Mouse (Mus musculus) forebrain, embryonic 15.5 days (tissue): ENCODE results near the gene H2-Eb1. TPM values are rescaled to one million over a fixed set of nuclear protein-coding genes. Genes with fewer than 3 reads are reported as not detected.

Experiments used
- ATAC-seq: fragments of 200-750 bp; cut with Nextera tagmentation; replicated peaks from 2 replicates; pipeline ENCODE4 v1.8.0; 2017; ENCODE audit warnings: mild to moderate bottlenecking, moderate TSS enrichment, moderate library complexity
- H3K27ac ChIP-seq: fragments of 300-500 bp; sonication (generic); replicated peaks from 2 replicates; pipeline ENCODE4 v1.5.1; 2015; ENCODE audit warnings: mild to moderate bottlenecking, inconsistent platforms
- H3K27me3 ChIP-seq: fragments of 300-500 bp; sonication (generic); 2 replicates; pipeline ENCODE4 v1.6.1; 2015; ENCODE audit warnings: inconsistent platforms
- H3K36me3 ChIP-seq: fragments of 300-500 bp; sonication (generic); 2 replicates; pipeline ENCODE4 v1.6.1; 2015; ENCODE audit warnings: mild to moderate bottlenecking, inconsistent platforms
- H3K4me1 ChIP-seq: fragments of 300-500 bp; sonication (generic); 2 replicates; pipeline ENCODE4 v1.6.1; 2015; ENCODE audit warnings: inconsistent platforms
- H3K4me2 ChIP-seq: fragments of 300-500 bp; sonication (generic); replicated peaks from 2 replicates; pipeline ENCODE4 v1.6.1; 2015; ENCODE audit warnings: mild to moderate bottlenecking, inconsistent platforms
- H3K4me3 ChIP-seq: fragments of 300-500 bp; sonication (generic); 2 replicates; pipeline ENCODE4 v1.5.1; 2015; ENCODE audit warnings: mild to moderate bottlenecking, inconsistent platforms
- H3K9ac ChIP-seq: fragments of 300-500 bp; sonication (generic); replicated peaks from 2 replicates; pipeline ENCODE4 v1.6.1; 2015; ENCODE audit warnings: mild to moderate bottlenecking, inconsistent platforms
- H3K9me3 ChIP-seq: fragments of 300-500 bp; sonication (generic); 2 replicates; pipeline ENCODE4 v1.6.1; 2016; ENCODE audit warnings: inconsistent platforms
- WGBS: fragments of 180-500 bp; shearing (Covaris S2); methylation state at CpG from one replicate; pipeline ENCODE4 v1.1.7; 2015; ENCODE audit warnings: mixed read lengths; 5-methylcytosine and 5-hydroxymethylcytosine counted together
- polyA plus RNA-seq: library from polyadenylated mRNA; unstranded; fragments of >200 nt; fragmentation: Nextera tagmentation; extraction: Ambion mirVana; gene quantifications from 2 replicates; pipeline ENCODE4 v1.2.1, GENCODE M21; 2015

The H2-Eb1 gene
- polyA plus RNA-seq: 1.1 and 1.6 TPM in 2 replicates

GRCm38 (mm10) chr17:34305380-34306030 lies at the start of gene H2-Eb1:
H2-Eb1 (plus strand) TSS chr17:34305867.
- Histone ChIP-seq H3K4me3 (no peak within 1 kb of the TSS), H3K27me3 (no peaks in the 10 kb centered on the region), H3K9ac (no peak within 1 kb of the TSS), H3K27ac (no peak within 1 kb of the TSS), H3K9me3 (no peaks in the 10 kb centered on the region), H3K4me1 (peaks cover 4% of the 10 kb centered on the region; the same call in 1 of the 2 replicates), H3K36me3 (no peaks in the 10 kb centered on the region), H3K4me2 (no peak within 1 kb of the TSS)
- ATAC-seq: peak; percentile 85

- Histone ChIP-seq H3K9me3 (no peaks in the 10 kb centered on the region), H3K4me1 (no peaks in the 10 kb centered on the region), H3K27ac (no peak overlapping the region), H3K36me3 (no peaks in the 10 kb centered on the region), H3K9ac (no peak overlapping the region), H3K27me3 (no peaks in the 10 kb centered on the region), H3K4me3 (no peak overlapping the region), H3K4me2 (no peak overlapping the region)
- no peak for ATAC-seq
- 86% methylated on average over 5 of the region's 5 CpGs for WGBS
Observed at GRCm38 (mm10) chr17:34256501-34256900, 49.2 kb upstream of the H2-Eb1 start.

GRCm38 (mm10) chr17:34257594-34258375 lies 47.9 kb upstream of the H2-Eb1 start, which contains the start of gene H2-Ab1:
H2-Ab1 (plus strand) TSS chr17:34257689.
- Histone ChIP-seq H3K27me3 (no peaks in the 10 kb centered on the region), H3K4me1 (no peaks in the 10 kb centered on the region), H3K4me2 (no peak within 1 kb of the TSS), H3K4me3 (no peak within 1 kb of the TSS), H3K36me3 (no peaks in the 10 kb centered on the region), H3K9ac (no peak within 1 kb of the TSS), H3K9me3 (no peaks in the 10 kb centered on the region), H3K27ac (no peak within 1 kb of the TSS)
- ATAC-seq: no peak
- 77% methylated on average over 11 of the region's 11 CpGs for WGBS

- Histone ChIP-seq H3K4me3 (no peak overlapping the region), H3K9ac (no peak overlapping the region), H3K4me2 (no peak overlapping the region), H3K27ac (no peak overlapping the region), H3K9me3 (no peaks in the 10 kb centered on the region), H3K27me3 (peaks cover 18% of the 10 kb centered on the region), H3K4me1 (peaks cover 21% of the 10 kb centered on the region), H3K36me3 (no peaks in the 10 kb centered on the region)
- ATAC-seq: no peak
- WGBS: 70% methylated on average over 5 of the region's 5 CpGs
Observed at GRCm38 (mm10) chr17:34260551-34260950, 45.1 kb upstream of the H2-Eb1 start.

GRCm38 (mm10) chr17:34261502-34261901 lies 44.2 kb upstream of the H2-Eb1 start:
- no peaks in the 10 kb centered on the region for H3K9me3 ChIP-seq
- ATAC-seq: peak; percentile 56
- no peaks in the 10 kb centered on the region for H3K36me3 ChIP-seq
- H3K9ac ChIP-seq: no peak overlapping the region
- H3K4me3 ChIP-seq: no peak overlapping the region
- H3K4me1 ChIP-seq: peaks cover 21% of the 10 kb centered on the region
- 25% methylated on average over 4 of the region's 4 CpGs for WGBS
- no peak overlapping the region for H3K27ac ChIP-seq
- peaks cover 18% of the 10 kb centered on the region for H3K27me3 ChIP-seq
- H3K4me2 ChIP-seq: no peak overlapping the region

- Histone ChIP-seq H3K36me3 (no peaks in the 10 kb centered on the region), H3K4me1 (peaks cover 21% of the 10 kb centered on the region), H3K4me3 (peak overlapping the region; percentile 46), H3K4me2 (peak overlapping the region; percentile 96), H3K27ac (no peak overlapping the region), H3K9ac (no peak overlapping the region), H3K27me3 (peaks cover 18% of the 10 kb centered on the region), H3K9me3 (no peaks in the 10 kb centered on the region)
- 1% methylated on average over 8 of the region's 8 CpGs for WGBS
- peak; percentile 88 for ATAC-seq
Observed at GRCm38 (mm10) chr17:34263068-34263467, 42.6 kb upstream of the H2-Eb1 start.

GRCm38 (mm10) chr17:34263811-34264371 lies 41.8 kb upstream of the H2-Eb1 start:
- peak overlapping the region; percentile 46 for H3K4me3 ChIP-seq
- peaks cover 21% of the 10 kb centered on the region for H3K4me1 ChIP-seq
- peaks cover 18% of the 10 kb centered on the region for H3K27me3 ChIP-seq
- no peak for ATAC-seq
- H3K27ac ChIP-seq: no peak overlapping the region
- no peaks in the 10 kb centered on the region for H3K9me3 ChIP-seq
- peak overlapping the region; percentile 96 for H3K4me2 ChIP-seq
- no peak overlapping the region for H3K9ac ChIP-seq
- 5% methylated on average over 14 of the region's 14 CpGs for WGBS
- no peaks in the 10 kb centered on the region for H3K36me3 ChIP-seq

GRCm38 (mm10) chr17:34264452-34265351 lies 41.0 kb upstream of the H2-Eb1 start:
- no peaks in the 10 kb centered on the region for H3K9me3 ChIP-seq
- H3K4me2 ChIP-seq: peak overlapping the region; percentile 96
- H3K9ac ChIP-seq: peak overlapping the region; percentile 41; the same call in 1 of the 2 replicates
- H3K36me3 ChIP-seq: no peaks in the 10 kb centered on the region
- ATAC-seq: 0 out of 2 replicates have a peak, but pooled peaks have one; percentile 11
- H3K27ac ChIP-seq: no peak overlapping the region
- peaks cover 18% of the 10 kb centered on the region for H3K27me3 ChIP-seq
- H3K4me3 ChIP-seq: peak overlapping the region; percentile 46
- WGBS: under 1% methylated on average over 93 of the region's 93 CpGs
- peaks cover 21% of the 10 kb centered on the region for H3K4me1 ChIP-seq

- H3K4me2 ChIP-seq: no peak overlapping the region
- no peak overlapping the region for H3K9ac ChIP-seq
- no peak for ATAC-seq
- peaks cover 16% of the 10 kb centered on the region for H3K27me3 ChIP-seq
- no peak overlapping the region for H3K4me3 ChIP-seq
- peaks cover 19% of the 10 kb centered on the region for H3K4me1 ChIP-seq
- WGBS: 85% methylated on average over 2 of the region's 2 CpGs
- no peak overlapping the region for H3K27ac ChIP-seq
- no peaks in the 10 kb centered on the region for H3K36me3 ChIP-seq
- H3K9me3 ChIP-seq: no peaks in the 10 kb centered on the region
Observed at GRCm38 (mm10) chr17:34268262-34268661, 37.4 kb upstream of the H2-Eb1 start.

GRCm38 (mm10) chr17:34268748-34269147 lies 36.9 kb upstream of the H2-Eb1 start:
- Histone ChIP-seq H3K27me3 (peaks cover 12% of the 10 kb centered on the region), H3K9ac (no peak overlapping the region), H3K4me1 (peaks cover 14% of the 10 kb centered on the region), H3K36me3 (no peaks in the 10 kb centered on the region), H3K9me3 (no peaks in the 10 kb centered on the region), H3K4me3 (no peak overlapping the region), H3K4me2 (no peak overlapping the region), H3K27ac (no peak overlapping the region)
- 86% methylated on average over 2 of the region's 2 CpGs for WGBS
- no peak for ATAC-seq

- 75% methylated on average over 4 of the region's 4 CpGs for WGBS
- H3K9ac ChIP-seq: no peak overlapping the region
- H3K27me3 ChIP-seq: peaks cover 3% of the 10 kb centered on the region; the same call in 1 of the 2 replicates
- no peak for ATAC-seq
- no peak overlapping the region for H3K4me2 ChIP-seq
- H3K9me3 ChIP-seq: no peaks in the 10 kb centered on the region
- no peak overlapping the region for H3K27ac ChIP-seq
- H3K4me3 ChIP-seq: no peak overlapping the region
- peaks cover 3% of the 10 kb centered on the region for H3K4me1 ChIP-seq
- no peaks in the 10 kb centered on the region for H3K36me3 ChIP-seq
Observed at GRCm38 (mm10) chr17:34269817-34270216, 35.9 kb upstream of the H2-Eb1 start.
